Mouse (Mus musculus): ENCODE data around the gene Ears2.

Ears2 gene

DNA sequence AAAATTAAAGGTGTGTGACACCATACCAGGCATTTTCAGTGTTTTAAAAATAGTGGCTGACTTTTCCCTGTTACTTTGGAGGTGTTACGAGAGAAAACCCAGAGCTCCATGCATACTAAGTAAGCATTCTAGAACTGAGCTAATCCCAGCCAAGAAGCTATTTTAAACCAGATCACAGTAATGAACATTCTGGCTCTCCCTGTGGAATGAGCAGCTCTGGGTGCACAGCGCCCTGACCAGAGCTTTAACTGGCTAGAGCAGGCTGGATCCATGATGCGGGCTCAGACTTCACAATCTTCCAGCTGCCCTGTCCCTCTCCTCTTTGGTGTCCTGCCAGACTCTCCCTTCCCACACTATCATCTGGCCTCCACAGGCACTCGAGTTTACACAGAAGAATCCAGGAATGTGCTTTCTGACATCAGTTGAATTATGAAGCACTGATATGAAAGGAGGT is 21.9 kb downstream of the Ears2 start:
- DNase-seq (ENCODE audit: low spot score in 2 of 2), result no peak

DNA sequence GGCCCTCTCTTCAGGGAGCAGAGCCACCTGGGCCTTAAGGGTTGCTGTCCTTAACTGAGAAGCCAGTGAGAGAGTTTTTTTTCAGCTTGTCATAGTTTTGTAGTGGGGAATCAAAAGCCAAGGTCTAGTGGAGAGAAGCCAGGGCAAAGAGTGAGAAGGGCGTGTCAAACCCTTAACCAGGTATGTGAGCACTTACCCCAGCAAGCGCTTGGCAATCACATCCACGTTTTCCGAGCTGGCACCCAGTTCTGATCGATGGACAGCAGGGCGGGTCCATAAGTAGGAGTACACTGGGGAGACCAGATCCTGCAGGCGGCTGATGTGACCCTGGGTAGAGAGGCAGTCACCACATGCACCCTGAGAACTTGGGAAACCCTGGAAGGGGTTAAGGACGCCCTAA is 23.0 kb downstream of the Ears2 start:
- DNase-seq (ENCODE audit: low spot score in 2 of 2), result no peak

DNA sequence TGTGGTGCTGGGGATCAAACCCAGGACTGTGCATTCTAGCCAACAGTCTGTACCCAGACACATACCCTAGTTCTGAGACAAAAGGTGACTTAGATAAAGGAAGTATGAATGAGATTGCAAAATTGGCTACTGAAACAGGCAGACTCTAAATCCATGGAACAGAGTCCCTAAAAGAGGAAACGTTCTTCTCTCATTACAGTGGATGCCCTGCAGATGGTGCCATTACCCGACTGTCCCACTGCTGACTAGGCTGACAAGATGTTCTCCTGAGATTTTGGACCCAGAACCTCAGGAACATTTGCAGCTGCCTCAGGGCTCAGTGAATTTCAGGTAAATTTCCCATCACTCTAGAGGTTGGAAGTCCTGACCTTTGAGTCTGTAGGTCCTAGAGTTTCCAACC is 32.7 kb downstream of the Ears2 start:
- DNase-seq (ENCODE audit: low spot score in 2 of 2), result no peak

DNA sequence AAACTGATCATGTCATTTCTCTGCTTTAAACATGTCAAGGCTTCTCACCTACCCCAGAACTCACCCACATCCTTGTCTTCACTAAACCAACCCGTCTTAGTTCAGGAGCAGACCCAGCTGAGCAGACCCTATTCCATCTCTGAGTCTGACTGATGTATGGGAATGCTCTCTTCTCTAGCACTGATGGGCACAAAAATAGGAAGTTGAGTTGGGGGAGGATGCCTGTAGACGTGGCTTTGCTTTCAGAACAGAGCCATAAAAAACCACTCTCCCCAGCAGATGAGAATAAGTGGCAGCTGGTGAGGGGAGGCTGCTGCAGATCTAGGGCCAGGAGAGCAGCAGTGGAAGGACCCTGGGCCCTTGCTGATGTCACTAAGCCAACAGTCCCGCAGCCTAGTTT is 33.7 kb downstream of the Ears2 start:
- no peak for DNase-seq (ENCODE audit: low spot score in 2 of 2)

DNA sequence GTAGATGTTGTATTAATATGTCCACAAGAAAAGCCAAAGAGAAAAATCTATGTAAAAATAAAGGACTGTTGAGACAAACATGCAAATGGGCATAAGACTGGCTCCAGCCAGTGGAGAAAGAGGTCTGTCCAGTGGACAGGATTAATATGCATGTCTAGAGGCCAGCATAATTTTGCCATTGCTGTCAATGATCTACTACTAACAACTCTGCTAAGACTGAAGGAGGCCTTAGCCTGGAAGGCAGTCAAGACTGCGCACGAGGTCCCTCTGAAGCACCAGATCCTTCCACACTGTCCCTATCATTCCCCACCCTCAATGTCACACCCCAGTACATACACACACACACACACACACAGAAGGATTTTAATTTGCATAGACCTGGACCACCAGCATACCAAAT is 44.9 kb downstream of the Ears2 start:
- DNase-seq (ENCODE audit: low spot score in 2 of 2), result no peak

DNA sequence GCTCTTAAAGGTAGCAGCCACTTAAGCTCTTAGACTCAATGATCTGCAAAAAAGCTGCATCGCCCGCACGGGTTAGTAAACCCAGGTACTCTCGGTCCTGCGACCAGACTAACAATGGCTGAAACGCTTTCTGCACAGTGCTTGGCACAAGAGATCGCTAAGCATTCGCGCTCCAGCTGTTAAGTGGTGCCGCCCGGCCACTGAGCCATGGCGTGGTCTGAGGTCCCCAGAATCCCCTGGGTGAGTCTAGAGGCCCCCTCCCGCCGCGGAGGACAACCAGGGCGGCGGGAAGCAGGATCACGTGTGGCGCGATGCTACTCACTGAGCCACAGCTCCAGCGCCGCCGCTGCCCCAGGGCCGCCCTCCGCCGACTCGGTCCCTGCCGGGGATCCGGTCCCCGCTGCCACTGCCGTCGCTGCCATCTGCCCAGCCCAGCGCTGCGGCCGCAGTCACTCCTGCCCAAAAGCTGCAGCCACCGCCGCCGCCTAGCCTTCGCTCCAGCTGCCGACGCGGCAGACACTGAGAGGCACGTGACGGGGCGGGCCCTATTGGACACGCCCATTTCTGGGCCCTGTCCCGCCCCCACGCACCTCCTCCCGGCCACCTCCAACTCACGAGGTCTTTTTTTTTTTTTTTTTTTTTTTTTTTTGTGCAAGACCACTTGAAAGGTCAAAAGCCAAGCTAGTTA is 46.3 kb downstream of the Ears2 start, which contains the start of gene Gga2:
Gga2 (minus strand) TSS at position 556 of the 688 bp plus-strand sequence.
- peak; percentile 83 to 88 for DNase-seq (ENCODE audit: low spot score in 2 of 2)

DNA sequence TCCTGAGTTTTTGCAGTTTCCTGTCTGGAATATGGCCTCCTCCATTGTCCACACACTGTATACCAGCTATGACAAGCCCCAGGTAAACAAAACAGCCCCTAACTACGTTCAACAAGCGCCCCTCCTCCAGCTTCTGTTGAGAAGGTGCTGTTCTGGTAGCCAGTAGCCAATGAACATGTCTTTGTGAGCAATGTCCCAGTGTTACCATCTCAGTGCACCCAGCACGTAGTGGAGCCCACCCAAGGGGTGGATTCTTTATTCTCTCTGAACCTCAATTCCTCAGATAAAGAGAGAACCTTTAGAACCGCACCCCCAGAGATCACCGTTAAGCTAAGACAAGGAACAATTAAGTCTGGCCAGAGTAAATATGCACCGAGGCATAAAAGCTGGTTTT is 46.8 kb downstream of the Ears2 start:
- peak in 1 of 2 experiments; percentile 24 for DNase-seq (ENCODE audit: low spot score in 2 of 2)

DNA sequence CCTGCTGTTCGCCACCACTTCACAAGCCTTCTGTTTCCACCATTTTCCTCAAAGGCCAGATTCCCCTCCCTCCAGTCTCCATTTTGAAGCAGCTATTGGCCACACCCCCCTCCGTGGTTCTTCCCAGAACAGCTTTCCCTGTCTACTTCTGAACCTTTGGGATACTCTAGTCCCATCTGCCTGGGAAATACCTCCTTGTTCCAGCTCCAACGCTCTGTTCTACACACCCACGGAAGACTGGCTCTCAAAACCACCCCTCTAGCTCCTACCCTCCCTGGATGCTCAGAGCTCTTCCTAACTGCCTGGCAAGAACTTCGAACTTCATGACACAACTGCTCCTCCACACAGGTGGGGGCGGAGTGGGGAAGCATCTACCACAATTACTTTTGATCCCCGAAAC is 48.1 kb downstream of the Ears2 start:
- no peak for DNase-seq (ENCODE audit: low spot score in 2 of 2)

DNA sequence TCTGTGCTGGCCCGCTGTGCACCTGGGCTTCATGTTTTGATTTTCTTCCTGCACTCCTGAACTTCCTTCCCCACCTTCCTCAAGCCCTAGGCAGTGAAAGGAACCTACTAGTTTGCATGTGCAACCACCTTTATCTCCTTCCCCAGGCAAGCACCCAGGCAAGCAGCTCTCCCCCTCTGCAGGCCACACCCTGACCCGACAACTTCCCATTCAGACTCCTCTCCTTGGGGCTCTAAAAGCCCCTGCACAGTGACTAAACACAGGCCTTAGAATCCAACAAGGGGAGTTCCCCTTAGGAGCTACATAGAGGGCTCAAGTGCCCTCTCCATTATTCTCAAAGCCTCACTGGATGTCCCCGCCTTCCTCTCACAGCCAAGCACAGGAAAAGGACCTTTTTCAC is 48.8 kb downstream of the Ears2 start:
- no peak for DNase-seq (ENCODE audit: low spot score in 2 of 2)

DNA sequence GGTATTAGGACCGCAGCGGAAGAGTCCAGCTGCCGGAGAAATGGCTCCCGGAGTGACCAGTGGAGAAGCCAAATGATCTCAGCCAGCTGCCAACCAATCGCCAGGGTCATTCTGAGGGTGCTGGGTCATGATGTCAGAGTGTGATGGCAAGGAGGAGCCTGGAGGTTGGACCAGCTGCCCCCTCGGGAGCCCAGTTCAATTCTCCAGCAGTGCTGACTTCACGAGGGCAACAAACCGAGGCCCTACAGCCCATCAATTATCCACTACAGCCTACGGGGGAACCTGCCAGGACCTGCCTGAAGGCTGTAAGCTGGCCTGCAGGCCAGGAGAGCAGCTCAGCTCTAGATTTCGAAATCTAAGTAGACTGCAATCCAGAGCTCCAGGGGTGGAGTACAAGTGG is 51.3 kb downstream of the Ears2 start:
- DNase-seq (ENCODE audit: low spot score in 2 of 2), result peak; percentile 62 to 77

DNA sequence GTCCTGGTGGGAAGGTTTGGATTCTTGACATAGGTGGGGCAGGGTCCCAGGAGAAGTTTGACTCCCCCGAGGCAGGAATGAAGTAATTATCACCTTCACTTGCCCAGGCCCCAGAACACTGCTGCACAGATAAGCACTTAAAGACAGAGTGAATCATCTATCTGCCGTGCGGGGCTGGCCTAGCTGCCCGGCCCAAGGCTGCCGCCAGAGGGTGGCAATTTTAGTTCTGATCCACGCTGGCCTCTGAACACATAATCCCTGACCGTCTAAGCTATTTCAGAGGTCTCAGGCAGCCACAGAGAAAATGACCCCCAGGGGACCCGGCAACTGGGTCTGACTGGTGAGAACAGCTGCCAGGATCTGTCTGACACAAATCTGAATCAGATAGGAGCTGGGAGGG is 52.0 kb downstream of the Ears2 start:
- peak in 1 of 2 experiments; percentile 27 for DNase-seq (ENCODE audit: low spot score in 2 of 2)

DNA sequence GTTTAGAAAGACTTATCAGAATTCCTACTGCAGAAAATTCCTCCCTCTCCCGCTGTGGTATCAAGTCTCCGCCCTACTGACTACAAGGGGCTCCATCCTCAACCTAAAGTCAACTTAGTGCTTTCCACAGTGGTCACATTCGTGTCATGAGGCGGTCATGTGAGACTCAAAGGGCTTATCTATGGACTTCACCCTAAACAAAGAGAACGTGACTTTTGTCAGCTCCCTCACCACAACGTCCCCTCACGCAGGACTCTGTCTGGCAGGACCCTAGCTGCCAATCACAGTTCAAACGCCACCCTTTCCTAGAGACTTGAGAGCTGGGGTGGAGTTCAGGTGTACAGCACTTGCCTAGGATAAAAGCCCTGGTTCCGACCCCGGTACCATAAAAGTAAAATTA is 54.1 kb downstream of the Ears2 start:
- DNase-seq (ENCODE audit: low spot score in 2 of 2), result no peak

DNA sequence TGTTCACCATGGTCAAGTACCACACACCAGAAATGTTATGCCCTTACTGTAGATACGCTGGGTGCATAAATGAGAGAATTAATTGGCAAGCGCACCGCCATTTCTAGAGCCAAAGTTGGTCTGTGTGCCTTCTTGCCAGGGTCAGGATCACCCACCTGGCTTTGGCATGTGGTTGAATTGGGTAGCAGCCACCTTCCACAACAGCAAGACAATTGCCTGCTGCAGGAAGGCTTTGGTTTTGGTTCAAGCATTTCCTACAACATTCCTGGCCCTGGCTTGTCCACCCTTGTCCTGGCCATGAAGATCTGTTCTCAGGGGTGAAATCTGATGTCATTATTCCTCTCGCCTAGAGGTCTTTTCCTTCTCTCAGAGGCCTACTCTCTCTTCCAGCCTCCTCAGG is 54.7 kb downstream of the Ears2 start:
- no peak for DNase-seq (ENCODE audit: low spot score in 2 of 2)

DNA sequence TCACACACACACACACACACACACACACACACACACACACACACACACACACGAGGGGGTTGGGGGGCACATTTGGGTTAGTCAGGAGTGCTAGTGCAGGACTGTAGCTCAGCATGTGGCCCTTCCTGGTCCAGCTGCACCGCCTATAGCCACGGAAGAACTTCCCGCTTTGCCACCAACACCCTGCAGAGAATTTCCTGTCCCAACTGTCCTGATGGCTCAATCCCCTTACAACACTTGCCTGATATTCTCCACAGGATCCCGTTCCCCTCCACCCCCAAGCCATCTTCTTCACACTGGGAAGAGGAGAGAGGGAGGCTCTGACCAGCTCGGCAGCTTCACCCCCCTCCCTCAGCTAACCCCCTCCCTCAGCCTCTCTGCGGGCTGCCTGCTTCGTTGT is 66.7 kb downstream of the Ears2 start:
- no peak for DNase-seq (ENCODE audit: low spot score in 2 of 2)

DNA sequence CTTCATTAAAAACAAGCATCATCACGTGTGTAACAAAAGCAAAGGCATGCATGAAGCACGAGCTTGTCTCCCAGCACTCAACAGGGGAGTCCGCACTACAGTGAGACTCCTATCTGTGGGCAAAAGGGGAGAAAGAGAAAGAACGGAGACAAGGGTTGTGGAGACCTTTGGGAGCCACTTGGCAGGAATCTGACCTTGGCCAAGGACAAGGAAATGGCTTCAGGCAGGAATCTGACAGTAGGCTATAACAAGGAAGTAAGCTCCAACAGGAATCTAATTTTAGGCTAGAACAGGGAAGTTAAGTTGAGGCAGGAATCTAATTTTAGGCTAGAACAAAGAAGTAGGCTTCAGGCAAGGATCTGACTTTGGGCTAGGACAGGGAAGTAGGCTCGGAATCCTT is 71.1 kb downstream of the Ears2 start:
- DNase-seq (ENCODE audit: low spot score in 2 of 2), result no peak

Measured in urinary bladder, adult 18-20 months (tissue).